Mouse (Mus musculus) embryonic facial prominence, embryonic 13.5 days (tissue): Measurements from ENCODE around the gene Atp5j2. TPM values are rescaled to one million over a fixed set of nuclear protein-coding genes. Genes with fewer than 3 reads are reported as not detected.

Experiments
- ATAC-seq: fragments of 200-750 bp; cut with Nextera tagmentation; 2 replicates; pipeline ENCODE4 v1.8.0; 2017; ENCODE audit warnings: low read depth; ENCODE audit not compliant: insufficient number of reproducible peaks, insufficient read depth, low FRiP score, low TSS enrichment
- H3K27ac ChIP-seq: fragments of 300-500 bp; sonication (generic); 2 replicates; pipeline ENCODE4 v1.5.1; 2015; ENCODE audit warnings: moderate library complexity, mild to moderate bottlenecking, inconsistent platforms
- H3K27me3 ChIP-seq: fragments of 300-500 bp; sonication (generic); 2 replicates; pipeline ENCODE4 v1.6.1; 2015; ENCODE audit warnings: mild to moderate bottlenecking, inconsistent platforms
- H3K36me3 ChIP-seq: fragments of 300-500 bp; sonication (generic); 2 replicates; pipeline ENCODE4 v1.6.1; 2015; ENCODE audit warnings: mild to moderate bottlenecking, inconsistent platforms
- H3K4me1 ChIP-seq: fragments of 300-500 bp; sonication (generic); 2 replicates; pipeline ENCODE4 v1.6.1; 2015; ENCODE audit warnings: inconsistent platforms
- H3K4me2 ChIP-seq: fragments of 300-500 bp; sonication (generic); 2 replicates; pipeline ENCODE4 v1.6.1; 2015; ENCODE audit warnings: moderate library complexity, mild to moderate bottlenecking, inconsistent platforms
- H3K4me3 ChIP-seq: fragments of 300-500 bp; sonication (generic); 2 replicates; pipeline ENCODE4 v1.5.1; 2015; ENCODE audit warnings: mild to moderate bottlenecking, inconsistent platforms
- H3K9ac ChIP-seq: fragments of 300-500 bp; sonication (generic); 2 replicates; pipeline ENCODE4 v1.6.1; 2015; ENCODE audit warnings: mild to moderate bottlenecking, inconsistent platforms
- H3K9me3 ChIP-seq: fragments of 300-500 bp; sonication (generic); 2 replicates; pipeline ENCODE4 v1.6.1; 2016; ENCODE audit warnings: inconsistent platforms
- WGBS: fragments of 180-500 bp; shearing (Covaris S2); methylation state at CpG from one replicate; pipeline ENCODE4 v1.1.7; 2015; ENCODE audit warnings: mixed read lengths; 5-methylcytosine and 5-hydroxymethylcytosine counted together
- polyA plus RNA-seq: library from polyadenylated mRNA; unstranded; fragments of >200 nt; fragmentation: Nextera tagmentation; extraction: Ambion mirVana; gene quantifications from 2 replicates; pipeline ENCODE4 v1.2.1, GENCODE M21; 2015

The Atp5j2 gene
- polyA plus RNA-seq, 1 experiment from 2014 or later: 696 TPM

- Histone ChIP-seq H3K9me3 (no peaks in the 10 kb centered on the region), H3K4me2 (no peak overlapping the region), H3K27ac (no peak overlapping the region), H3K27me3 (no peaks in the 10 kb centered on the region), H3K4me3 (no peak overlapping the region), H3K4me1 (peaks cover 8% of the 10 kb centered on the region), H3K9ac (no peak overlapping the region), H3K36me3 (peaks cover 80% of the 10 kb centered on the region)
- 93% methylated on average over 14 of the region's 14 CpGs for WGBS
- no peak for ATAC-seq
Measured at GRCm38 (mm10) chr5:145161361-145161760, 30.5 kb downstream of the Atp5j2 start.

- no peak overlapping the region for H3K4me2 ChIP-seq
- no peaks in the 10 kb centered on the region for H3K9me3 ChIP-seq
- no peaks in the 10 kb centered on the region for H3K27me3 ChIP-seq
- H3K9ac ChIP-seq: no peak overlapping the region
- H3K27ac ChIP-seq: no peak overlapping the region
- H3K36me3 ChIP-seq: peaks cover 92% of the 10 kb centered on the region
- ATAC-seq: no peak
- no peaks in the 10 kb centered on the region for H3K4me1 ChIP-seq
- 96% methylated on average over 5 of the region's 5 CpGs for WGBS
- H3K4me3 ChIP-seq: no peak overlapping the region
Measured at GRCm38 (mm10) chr5:145152690-145153089, 39.2 kb downstream of the Atp5j2 start.

- WGBS: 93% methylated on average over 6 of the region's 6 CpGs
Measured at GRCm38 (mm10) chr5:145149294-145149693, 42.6 kb downstream of the Atp5j2 start.

GRCm38 (mm10) chr5:145147748-145148147, 44.1 kb downstream of the Atp5j2 start:
- Histone ChIP-seq H3K9ac (no peak overlapping the region), H3K4me2 (no peak overlapping the region), H3K36me3 (peaks cover 98% of the 10 kb centered on the region), H3K4me3 (no peak overlapping the region), H3K9me3 (no peaks in the 10 kb centered on the region), H3K27ac (no peak overlapping the region), H3K4me1 (no peaks in the 10 kb centered on the region), H3K27me3 (no peaks in the 10 kb centered on the region)
- WGBS: 89% methylated on average over 5 of the region's 5 CpGs
- ATAC-seq: no peak

More at GRCm38 (mm10) chr5:145149294-145149693, 42.6 kb downstream of the Atp5j2 start:
- no peak for ATAC-seq
- no peak overlapping the region for H3K4me2 ChIP-seq
- H3K4me1 ChIP-seq: no peaks in the 10 kb centered on the region
- H3K9me3 ChIP-seq: no peaks in the 10 kb centered on the region
- H3K27me3 ChIP-seq: no peaks in the 10 kb centered on the region
- H3K36me3 ChIP-seq: peaks cover 98% of the 10 kb centered on the region
- H3K27ac ChIP-seq: no peak overlapping the region
- no peak overlapping the region for H3K4me3 ChIP-seq
- no peak overlapping the region for H3K9ac ChIP-seq

GRCm38 (mm10) chr5:145140611-145141010, 51.3 kb downstream of the Atp5j2 start:
- Histone ChIP-seq H3K4me2 (peak overlapping the region; percentile 82), H3K27ac (peak overlapping the region; percentile 91), H3K9ac (peak overlapping the region; percentile 97), H3K9me3 (no peaks in the 10 kb centered on the region), H3K4me1 (peaks cover 26% of the 10 kb centered on the region), H3K27me3 (no peaks in the 10 kb centered on the region), H3K36me3 (peaks cover 57% of the 10 kb centered on the region), H3K4me3 (peak overlapping the region; percentile 93)
- no peak for ATAC-seq
- WGBS: under 1% methylated on average over 18 of the region's 18 CpGs

GRCm38 (mm10) chr5:145139571-145140519, 52.0 kb downstream of the Atp5j2 start, which contains the start of the genes Pdap1 and Bud31:
Gene Pdap1, minus strand, starts transcription at chr5:145140238.
Gene Bud31, plus strand, starts transcription at chr5:145140362.
- under 1% methylated on average over 84 of the region's 84 CpGs for WGBS
- H3K27me3 ChIP-seq: no peaks in the 10 kb centered on the region
- H3K4me3 ChIP-seq: peak within 1 kb of the TSS; percentile 93
- no peaks in the 10 kb centered on the region for H3K9me3 ChIP-seq
- peaks cover 55% of the 10 kb centered on the region for H3K36me3 ChIP-seq
- ATAC-seq: peak; percentile 92
- H3K9ac ChIP-seq: peak within 1 kb of the TSS; percentile 97
- H3K4me1 ChIP-seq: peaks cover 26% of the 10 kb centered on the region
- H3K4me2 ChIP-seq: peak within 1 kb of the TSS; percentile 82
- H3K27ac ChIP-seq: peak within 1 kb of the TSS; percentile 91

- Histone ChIP-seq H3K36me3 (peaks cover 57% of the 10 kb centered on the region), H3K9ac (peak overlapping the region; percentile 97), H3K4me3 (peak overlapping the region; percentile 93), H3K27me3 (no peaks in the 10 kb centered on the region), H3K27ac (peak overlapping the region; percentile 91; the same call in 1 of the 2 replicates), H3K9me3 (no peaks in the 10 kb centered on the region), H3K4me2 (peak overlapping the region; percentile 82), H3K4me1 (peaks cover 26% of the 10 kb centered on the region)
- ATAC-seq: no peak
- WGBS: 8% methylated on average over 6 of the region's 6 CpGs
Measured at GRCm38 (mm10) chr5:145138836-145139235, 53.0 kb downstream of the Atp5j2 start.

Other genes with a start within 250 kb of the Atp5j2 start
- 15.4 and 18.0 TPM in 2 replicates for gene Smurf1, start 226.2 kb downstream of the Atp5j2 start, polyA plus RNA-seq
- gene Gm4871, start 159.3 kb downstream of the Atp5j2 start, polyA plus RNA-seq: not detected in 2 replicates
- not detected in 2 replicates for gene 1700018F24Rik, start 149.1 kb downstream of the Atp5j2 start, polyA plus RNA-seq
- 144 and 157 TPM in 2 replicates for gene Arpc1a, start 108.2 kb downstream of the Atp5j2 start, polyA plus RNA-seq
- not detected in 2 replicates for gene Kpna7, start 108.0 kb downstream of the Atp5j2 start, polyA plus RNA-seq
- gene Arpc1b, start 77.8 kb downstream of the Atp5j2 start, polyA plus RNA-seq: 177 and 178 TPM in 2 replicates
- gene Pdap1, start 51.8 kb downstream of the Atp5j2 start, polyA plus RNA-seq: 128 and 146 TPM in 2 replicates
- 201 and 225 TPM in 2 replicates for gene Bud31, start 51.7 kb downstream of the Atp5j2 start, polyA plus RNA-seq
- 19.4 and 20.9 TPM in 2 replicates for gene Ptcd1, start 25.0 kb downstream of the Atp5j2 start, polyA plus RNA-seq
- gene Cpsf4, start 24.8 kb downstream of the Atp5j2 start, polyA plus RNA-seq: 52.1 and 58.7 TPM in 2 replicates
- gene Zkscan14, start 9.8 kb upstream of the Atp5j2 start, polyA plus RNA-seq: 11.2 and 11.9 TPM in 2 replicates
- 18.0 and 18.2 TPM in 2 replicates for gene Zkscan5, start 12.5 kb upstream of the Atp5j2 start, polyA plus RNA-seq
- gene Zfp655, start 39.7 kb upstream of the Atp5j2 start, polyA plus RNA-seq: 33.7 and 36.2 TPM in 2 replicates
- 0.80 and 0.83 TPM in 2 replicates for gene Zscan25, start 88.4 kb upstream of the Atp5j2 start, polyA plus RNA-seq
- gene Cyp3a57, start 153.2 kb upstream of the Atp5j2 start, polyA plus RNA-seq: not detected in 2 replicates